Mouse (Mus musculus): ENCODE results near the gene Gabrr3. TPM values are rescaled to one million over a fixed set of nuclear protein-coding genes. Genes with fewer than 3 reads are reported as not detected.
"Not testable (repeated sequence)": the region's sequence is repeated elsewhere in the genome, so short reads cannot be mapped to it uniquely, and the experiment has no call there.

The Gabrr3 gene
- polyA plus RNA-seq, 1 experiment from 2014 or later = not detected

DNA sequence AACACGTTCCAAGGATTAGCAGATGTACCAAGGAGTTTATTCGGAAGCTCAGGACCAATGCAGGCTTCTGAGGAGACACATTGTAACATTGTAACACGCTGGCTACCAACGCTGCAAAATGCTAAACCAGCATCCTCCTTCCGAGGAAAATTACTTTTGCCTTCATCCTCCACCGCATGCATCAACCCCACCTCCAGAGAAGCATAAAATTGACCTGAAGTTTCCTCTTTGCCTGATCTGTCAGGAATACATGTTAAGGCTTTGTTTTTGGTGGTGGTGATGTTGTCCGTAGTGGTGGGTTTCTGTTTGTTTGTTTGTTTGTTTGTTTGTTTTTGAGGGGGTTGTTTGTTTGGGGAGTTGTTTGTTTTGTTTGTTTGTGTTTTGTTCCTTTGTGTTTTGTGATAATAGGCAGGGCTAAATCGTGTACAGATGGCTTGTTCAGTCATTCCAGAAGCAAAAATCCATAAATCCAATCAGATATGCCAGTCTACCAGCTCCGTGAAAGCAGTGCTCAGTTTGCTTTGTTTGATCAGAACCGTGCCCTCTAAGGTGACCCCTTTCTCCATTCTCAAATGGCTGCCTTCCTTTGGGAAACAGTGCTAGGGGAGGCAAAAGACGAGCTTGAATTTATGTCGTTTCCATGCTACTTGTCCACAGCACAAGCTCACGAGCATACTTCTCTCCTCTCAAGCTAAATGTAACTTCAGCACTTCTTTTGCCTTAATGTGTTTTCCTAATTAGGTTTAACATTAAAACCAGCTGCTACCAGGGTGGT is 14.6 kb downstream of the Gabrr3 start:
- ATAC-seq (ENCODE audit: low FRiP score) = peak; percentile 47; the same call in 1 of the 2 replicates
- no peak overlapping the region for H3K9ac ChIP-seq
- whole genome bisulfite sequencing = 39% methylated on average over 13 of the region's 13 CpGs
- H3K27ac ChIP-seq = no peak overlapping the region; the same call in 1 of the 2 replicates
- H3K4me3 ChIP-seq = no peak overlapping the region
- H3K4me1 ChIP-seq (replicated peaks) = peaks cover 12% of the 10 kb centered on the region
- H3K4me2 ChIP-seq = no peak overlapping the region
- no peaks in the 10 kb centered on the region for H3K27me3 ChIP-seq
- H3K36me3 ChIP-seq = no peaks in the 10 kb centered on the region
- no peaks in the 10 kb centered on the region for H3K9me3 ChIP-seq

DNA sequence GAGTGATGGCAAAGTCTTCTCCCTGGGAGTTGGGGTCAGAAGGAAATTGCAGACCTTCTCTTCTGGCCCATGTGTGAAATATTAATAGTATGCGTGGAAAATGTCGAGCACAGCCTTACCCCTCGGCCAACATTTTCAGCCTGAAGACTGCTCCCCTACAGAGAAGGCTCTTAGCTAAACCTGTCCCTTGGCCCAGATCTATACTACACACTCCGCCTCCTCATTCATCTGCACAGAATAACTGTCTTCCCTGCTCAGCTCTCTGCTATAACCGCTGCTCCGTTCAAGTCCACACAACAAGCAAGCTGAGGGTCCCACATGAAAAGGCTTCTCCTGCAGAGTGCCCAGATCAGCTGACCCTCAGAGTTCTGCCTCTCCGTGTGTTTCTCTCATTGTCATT is 20.8 kb downstream of the Gabrr3 start:
- Histone ChIP-seq H3K27me3 (no peaks in the 10 kb centered on the region), H3K4me2 (no peak overlapping the region), H3K36me3 (no peaks in the 10 kb centered on the region), H3K4me1 (replicated peaks) (no peaks in the 10 kb centered on the region), H3K9me3 (no peaks in the 10 kb centered on the region), H3K4me3 (no peak overlapping the region), H3K9ac (no peak overlapping the region), H3K27ac (no peak overlapping the region)
- no peak for ATAC-seq (ENCODE audit: low FRiP score)
- WGBS = 60% methylated on average over 7 of the region's 7 CpGs

DNA sequence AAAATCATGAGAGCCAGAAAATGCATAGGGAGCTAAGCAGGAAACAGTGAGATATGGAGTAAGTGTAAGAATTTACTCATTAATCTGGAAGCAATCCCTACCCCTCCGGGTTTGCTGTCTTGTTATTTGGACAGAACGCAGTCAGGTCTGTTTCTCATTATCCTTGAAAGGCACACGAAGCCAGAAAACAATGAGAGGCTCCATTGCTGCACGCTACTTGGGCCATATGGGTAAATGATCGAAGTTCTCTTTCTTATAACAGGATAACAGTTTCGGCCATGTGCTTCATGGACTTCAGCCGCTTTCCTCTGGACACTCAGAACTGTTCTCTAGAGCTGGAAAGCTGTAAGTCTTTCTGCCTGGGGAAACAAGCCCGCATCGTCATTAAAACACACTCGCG is 26.0 kb downstream of the Gabrr3 start:
- no peaks in the 10 kb centered on the region for H3K4me1 ChIP-seq (replicated peaks)
- WGBS = 70% methylated on average over 11 of the region's 11 CpGs
- no peaks in the 10 kb centered on the region for H3K36me3 ChIP-seq
- ATAC-seq (ENCODE audit: low FRiP score) = no peak
- H3K9me3 ChIP-seq = no peaks in the 10 kb centered on the region
- no peak overlapping the region for H3K27ac ChIP-seq
- H3K27me3 ChIP-seq = no peaks in the 10 kb centered on the region
- no peak overlapping the region for H3K4me3 ChIP-seq
- H3K9ac ChIP-seq = no peak overlapping the region
- no peak overlapping the region for H3K4me2 ChIP-seq

DNA sequence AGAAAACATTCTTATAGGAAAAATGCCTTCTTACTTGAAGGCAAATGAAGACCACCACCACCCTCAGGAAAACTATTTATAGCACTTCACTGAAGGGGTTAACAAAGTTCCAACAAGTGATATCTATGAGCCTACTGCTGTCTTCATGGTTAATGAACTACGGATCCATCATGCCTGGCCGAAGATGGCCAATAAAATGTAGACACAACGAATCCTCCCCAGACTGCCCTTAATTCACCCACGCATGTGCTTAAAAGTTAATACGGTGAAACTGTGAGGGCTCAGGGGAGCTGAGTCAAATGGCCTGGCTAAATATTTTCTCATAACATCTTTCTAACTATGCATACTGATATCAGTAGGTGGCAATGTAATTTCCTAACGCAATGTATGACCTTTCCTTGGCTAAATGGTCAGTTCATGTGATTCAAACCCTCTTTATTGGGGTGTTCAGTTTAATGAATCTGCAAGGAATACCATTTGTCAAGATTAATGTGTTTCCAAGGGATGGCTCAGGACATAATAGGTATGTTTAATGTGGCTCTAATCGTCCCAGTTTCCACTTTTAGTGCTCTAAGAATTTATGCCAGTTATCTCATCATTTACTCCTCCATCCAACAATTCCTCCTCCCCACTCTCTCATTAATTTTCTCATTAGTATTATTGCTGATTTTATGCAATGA is 37.9 kb downstream of the Gabrr3 start:
- WGBS = 68% methylated on average over 7 of the region's 7 CpGs
- no peaks in the 10 kb centered on the region for H3K9me3 ChIP-seq
- no peaks in the 10 kb centered on the region for H3K36me3 ChIP-seq
- no peak overlapping the region for H3K4me2 ChIP-seq
- no peak overlapping the region for H3K4me3 ChIP-seq
- H3K27me3 ChIP-seq = no peaks in the 10 kb centered on the region
- H3K4me1 ChIP-seq (replicated peaks) = no peaks in the 10 kb centered on the region
- H3K9ac ChIP-seq = no peak overlapping the region
- ATAC-seq (ENCODE audit: low FRiP score) = no peak
- no peak overlapping the region for H3K27ac ChIP-seq

DNA sequence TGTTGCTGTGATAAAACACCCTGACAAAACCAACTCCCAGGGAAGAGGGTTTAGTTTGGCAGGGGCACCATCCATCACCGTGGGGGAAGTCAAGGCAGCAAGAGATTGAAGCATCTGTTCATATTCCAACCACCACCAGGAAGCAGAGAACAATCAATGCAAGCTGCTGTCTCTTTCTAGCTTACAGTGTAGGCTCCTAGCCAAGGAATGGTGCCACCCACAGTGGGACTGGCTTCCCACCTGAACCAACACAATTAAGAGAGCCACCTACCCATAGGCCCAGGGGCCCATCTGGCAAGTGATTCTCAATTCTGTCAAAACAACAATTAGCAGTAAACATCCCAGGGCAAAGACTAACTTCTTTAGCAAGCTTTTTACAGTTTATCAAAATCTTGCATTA is 41.0 kb downstream of the Gabrr3 start:
- no peak overlapping the region for H3K9ac ChIP-seq
- H3K27me3 ChIP-seq = no peaks in the 10 kb centered on the region
- ATAC-seq (ENCODE audit: low FRiP score) = no peak
- no peaks in the 10 kb centered on the region for H3K4me1 ChIP-seq (replicated peaks)
- no peaks in the 10 kb centered on the region for H3K9me3 ChIP-seq
- H3K4me2 ChIP-seq = no peak overlapping the region
- no peak overlapping the region for H3K27ac ChIP-seq
- no peaks in the 10 kb centered on the region for H3K36me3 ChIP-seq
- WGBS = 82% methylated on average over 1 of the region's 1 CpGs
- no peak overlapping the region for H3K4me3 ChIP-seq

DNA sequence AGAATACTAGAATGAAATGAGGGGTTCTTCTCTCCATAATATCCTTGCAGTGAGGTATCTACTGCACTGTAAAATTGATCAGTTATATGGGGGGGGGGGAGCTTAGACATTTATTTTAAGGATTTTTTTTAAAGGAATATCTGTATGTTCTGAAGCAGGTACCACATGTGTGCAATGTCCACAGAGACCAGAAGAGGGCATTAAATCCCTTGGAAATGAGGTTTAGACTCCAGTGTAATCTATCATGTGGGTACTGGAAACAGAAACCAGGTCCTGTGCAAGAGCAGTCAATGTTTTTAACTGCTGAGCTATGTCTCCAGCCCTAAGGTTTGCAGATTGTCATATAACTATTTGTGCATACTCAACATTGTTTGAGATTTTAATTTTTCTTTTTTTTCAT is 42.0 kb downstream of the Gabrr3 start:
- Histone ChIP-seq H3K27ac (no peak overlapping the region), H3K4me2 (no peak overlapping the region), H3K9me3 (no peaks in the 10 kb centered on the region), H3K4me1 (replicated peaks) (no peaks in the 10 kb centered on the region), H3K4me3 (no peak overlapping the region), H3K27me3 (no peaks in the 10 kb centered on the region), H3K36me3 (no peaks in the 10 kb centered on the region), H3K9ac (no peak overlapping the region)
- no peak for ATAC-seq (ENCODE audit: low FRiP score)

DNA sequence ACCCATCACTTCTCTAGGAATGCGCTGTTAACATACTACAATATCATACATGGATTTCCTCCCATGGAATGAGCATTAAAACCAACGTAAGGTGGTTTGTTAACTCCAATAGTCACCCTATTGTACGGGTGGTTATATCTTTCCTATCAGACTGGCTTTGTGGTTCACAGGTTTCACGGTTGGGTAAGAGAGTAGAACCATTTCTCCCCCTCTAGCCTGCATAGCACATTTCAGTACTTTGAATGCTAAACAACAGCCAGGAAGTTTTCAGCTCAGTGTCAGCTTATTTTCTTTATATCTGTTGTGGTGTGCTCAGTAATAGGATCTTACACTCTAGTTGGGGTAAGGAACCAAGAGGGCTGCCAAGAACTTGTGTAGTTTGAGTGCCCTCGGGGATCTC is 44.7 kb downstream of the Gabrr3 start:
- Histone ChIP-seq H3K9me3 (no peaks in the 10 kb centered on the region), H3K36me3 (no peaks in the 10 kb centered on the region)
- WGBS = 91% methylated on average over 5 of the region's 5 CpGs

DNA sequence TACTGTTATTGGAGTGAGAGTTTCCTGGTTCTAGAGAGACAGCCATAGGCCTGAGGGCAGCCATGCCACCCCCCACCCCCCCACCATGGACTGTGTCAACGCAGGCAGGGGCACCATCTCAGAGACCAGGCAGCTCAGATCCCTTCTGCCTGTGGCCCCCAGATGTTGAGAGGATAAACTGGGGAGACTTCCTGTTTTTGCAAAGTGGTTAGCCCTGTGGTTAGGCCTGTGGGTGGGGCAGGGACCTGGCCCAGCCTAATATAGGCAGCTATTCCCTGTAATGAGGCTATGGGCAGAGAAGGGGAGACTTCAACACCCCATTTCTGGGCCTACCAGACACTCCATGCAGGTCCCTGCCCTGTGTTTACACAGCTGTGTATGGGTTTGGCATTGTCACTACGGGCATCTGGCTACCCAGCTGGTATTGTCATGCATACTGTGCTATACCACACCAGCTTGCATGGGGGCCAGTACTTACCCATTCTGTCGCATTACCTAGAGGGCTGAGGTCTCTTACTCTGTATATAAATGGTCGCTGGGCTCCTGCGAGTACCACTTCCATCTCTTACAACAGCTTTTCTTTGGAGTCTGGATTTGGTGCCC is 52.2 kb downstream of the Gabrr3 start:
- 0 out of 2 replicates have a peak, but pooled peaks have one; percentile 24 for ATAC-seq (ENCODE audit: low FRiP score)
- H3K36me3 ChIP-seq; H3K9me3 ChIP-seq; H3K4me3 ChIP-seq; H3K9ac ChIP-seq; H3K4me2 ChIP-seq; H3K27ac ChIP-seq; H3K4me1 ChIP-seq (replicated peaks); H3K27me3 ChIP-seq: not testable (repeated sequence)
- WGBS = 80% methylated on average over 5 of the region's 5 CpGs

More for the DNA sequence above, 44.7 kb downstream of the Gabrr3 start:
- Histone ChIP-seq H3K27me3 (no peaks in the 10 kb centered on the region), H3K4me1 (replicated peaks) (no peaks in the 10 kb centered on the region), H3K4me2 (no peak overlapping the region), H3K9ac (no peak overlapping the region), H3K4me3 (no peak overlapping the region), H3K27ac (no peak overlapping the region)
- ATAC-seq (ENCODE audit: low FRiP score) = no peak

DNA sequence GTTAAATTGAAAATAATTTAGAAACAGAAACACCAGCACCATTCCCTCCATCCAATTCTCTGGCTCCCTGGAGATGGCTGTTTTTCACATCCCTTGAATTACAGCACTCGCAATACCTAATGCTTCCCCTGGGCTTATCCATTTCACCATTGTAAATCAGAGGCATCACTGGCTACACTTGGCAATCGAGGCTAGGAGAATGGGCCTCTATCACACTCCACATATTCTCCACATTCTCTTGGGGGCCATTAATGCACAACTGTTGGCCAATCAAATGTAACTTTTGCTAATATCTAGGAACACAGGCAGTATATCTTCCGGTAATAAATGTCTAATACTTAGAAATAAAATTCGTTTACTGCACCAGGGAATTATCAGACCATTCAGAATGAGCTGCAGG is 56.4 kb downstream of the Gabrr3 start:
- Histone ChIP-seq H3K4me1 (replicated peaks) (no peaks in the 10 kb centered on the region), H3K9ac (no peak overlapping the region), H3K27me3 (no peaks in the 10 kb centered on the region), H3K4me3 (no peak overlapping the region), H3K4me2 (no peak overlapping the region), H3K9me3 (no peaks in the 10 kb centered on the region), H3K27ac (no peak overlapping the region), H3K36me3 (no peaks in the 10 kb centered on the region)
- ATAC-seq (ENCODE audit: low FRiP score) = no peak
- WGBS = 67% methylated on average over 4 of the region's 4 CpGs

DNA sequence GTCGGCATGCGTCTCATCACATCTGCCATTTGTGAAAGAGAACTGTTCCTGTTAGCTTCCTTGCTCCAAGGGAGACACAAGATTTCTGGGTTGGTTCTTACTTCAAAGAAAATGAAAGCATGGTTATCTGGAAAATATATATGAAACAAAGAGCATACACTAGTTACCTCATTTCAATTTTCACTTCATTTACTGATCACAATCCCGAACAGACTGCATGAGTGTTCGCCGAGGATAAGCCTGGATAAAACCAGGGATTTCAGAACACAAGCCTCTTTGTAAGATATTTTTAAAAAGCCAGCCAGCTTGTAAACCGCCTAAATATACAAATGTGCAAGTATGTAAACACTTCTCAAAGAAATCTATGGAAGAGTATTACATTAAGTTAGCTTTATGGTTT is 56.8 kb downstream of the Gabrr3 start:
- WGBS = 82% methylated on average over 6 of the region's 6 CpGs
- ATAC-seq (ENCODE audit: low FRiP score) = no peak
- H3K4me1 ChIP-seq (replicated peaks) = no peaks in the 10 kb centered on the region

DNA sequence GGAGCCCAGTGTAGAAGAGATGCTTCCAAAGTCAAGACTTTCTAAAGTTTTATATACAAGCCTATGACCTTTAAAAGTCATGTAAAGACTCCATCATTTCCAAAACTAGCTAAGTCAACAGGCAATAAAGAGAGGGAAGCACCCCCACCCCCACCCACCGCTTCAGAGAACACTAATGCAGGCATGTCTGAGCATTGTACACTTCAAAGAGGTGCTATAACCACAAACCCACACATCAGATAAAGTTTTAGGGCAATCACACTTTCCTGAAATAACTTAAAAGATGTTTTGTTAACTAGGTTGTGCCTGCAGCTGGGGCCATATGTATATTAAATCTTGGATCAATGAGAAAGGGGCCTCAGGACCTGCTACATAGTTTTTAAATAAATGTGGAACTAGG is 62.7 kb downstream of the Gabrr3 start:
- H3K27me3 ChIP-seq = no peaks in the 10 kb centered on the region
- no peaks in the 10 kb centered on the region for H3K36me3 ChIP-seq
- no peak overlapping the region for H3K4me2 ChIP-seq
- H3K27ac ChIP-seq = no peak overlapping the region
- H3K9ac ChIP-seq = no peak overlapping the region
- 94% methylated on average over 1 of the region's 1 CpGs for WGBS
- H3K9me3 ChIP-seq = no peaks in the 10 kb centered on the region
- H3K4me3 ChIP-seq = no peak overlapping the region
- H3K4me1 ChIP-seq (replicated peaks) = peaks cover 3% of the 10 kb centered on the region; the same call in 1 of the 2 replicates
- ATAC-seq (ENCODE audit: low FRiP score) = no peak

More for the DNA sequence above, 56.8 kb downstream of the Gabrr3 start:
- Histone ChIP-seq H3K27ac (no peak overlapping the region), H3K4me2 (no peak overlapping the region), H3K36me3 (no peaks in the 10 kb centered on the region), H3K27me3 (no peaks in the 10 kb centered on the region), H3K9me3 (no peaks in the 10 kb centered on the region), H3K9ac (no peak overlapping the region), H3K4me3 (no peak overlapping the region)

DNA sequence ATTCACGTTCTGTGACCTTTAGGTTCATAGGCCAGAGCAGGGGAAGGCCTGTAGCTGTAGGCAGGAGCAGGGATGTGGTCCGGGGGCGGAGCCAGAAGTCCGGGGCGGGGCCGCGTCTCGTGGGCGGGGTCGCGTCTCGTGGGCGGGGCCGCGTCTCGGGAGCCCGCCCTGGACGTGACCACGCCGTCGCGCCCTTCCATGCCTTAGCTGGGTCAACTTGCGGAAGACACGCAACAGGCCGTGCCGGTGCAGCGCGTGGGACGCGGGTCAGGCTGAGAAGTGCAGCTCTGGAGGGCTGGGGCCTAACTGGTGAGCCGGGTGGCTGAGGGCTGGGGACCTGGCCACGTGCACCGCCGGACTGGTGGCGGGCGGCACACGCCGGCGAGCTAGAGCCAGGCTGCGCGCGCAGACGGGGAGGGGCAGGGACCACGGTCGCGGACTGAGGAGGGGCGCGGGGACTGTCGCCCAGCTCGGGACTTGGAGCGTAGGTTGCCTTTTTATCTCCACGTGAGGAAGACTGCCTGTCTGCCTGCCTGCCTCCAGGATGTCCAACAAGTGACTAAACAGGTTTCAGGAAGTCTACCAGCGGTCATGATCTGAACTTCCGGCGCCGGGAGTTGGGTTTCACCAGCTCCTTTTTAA is 64.6 kb downstream of the Gabrr3 start, which contains the start of gene Riox2:
Gene Riox2 (plus strand): TSS at position 139 of the 642 bp plus-strand sequence.
- H3K4me3 ChIP-seq = peak within 1 kb of the TSS; percentile 67
- no peak within 1 kb of the TSS for H3K27ac ChIP-seq
- 3% methylated on average over 54 of the region's 56 CpGs for WGBS

More for the DNA sequence above, 64.6 kb downstream of the Gabrr3 start, which contains the start of gene Riox2:
- peak within 1 kb of the TSS; percentile 82 for H3K4me2 ChIP-seq
- H3K9ac ChIP-seq = peak within 1 kb of the TSS; percentile 72
- H3K4me1 ChIP-seq (replicated peaks) = peaks cover 3% of the 10 kb centered on the region; the same call in 1 of the 2 replicates
- no peaks in the 10 kb centered on the region for H3K27me3 ChIP-seq
- ATAC-seq (ENCODE audit: low FRiP score) = peak; percentile 94
- H3K36me3 ChIP-seq = no peaks in the 10 kb centered on the region
- no peaks in the 10 kb centered on the region for H3K9me3 ChIP-seq

Data from hindbrain, embryonic 13.5 days (tissue).